Mouse (Mus musculus): Measurements from ENCODE around the gene Hs6st1.

GRCm38 (mm10) chr1:36105917-36106706, 37.9 kb downstream of the Hs6st1 start:
- TF ChIP-seq EP300 (IDR thresholded peaks at IDR 0.05; ENCODE audit: low read depth) (no peak), CTCF (IDR thresholded peaks at IDR 0.05; ENCODE audit: low read depth) (no peak)
